Mouse (Mus musculus): ENCODE results near the gene Mrpl53. TPM values are rescaled to one million over a fixed set of nuclear protein-coding genes. Genes with fewer than 3 reads are reported as not detected.
"Not testable (repeated sequence)": the region's sequence is repeated elsewhere in the genome, so short reads cannot be mapped to it uniquely, and the experiment has no call there.

Mrpl53 gene
- total RNA-seq, 2 experiments from 2014 or later, result 99.5 to 107 TPM

- no peak for DNase-seq (ENCODE audit: low spot score in 2 of 2)
These were observed 36.4 kb downstream of the Mrpl53 start for GRCm38 (mm10) chr6:83145209-83145608.

GRCm38 (mm10) chr6:83145805-83146204 lies 37.0 kb downstream of the Mrpl53 start:
- no peak for DNase-seq (ENCODE audit: low spot score in 2 of 2)

DNA sequence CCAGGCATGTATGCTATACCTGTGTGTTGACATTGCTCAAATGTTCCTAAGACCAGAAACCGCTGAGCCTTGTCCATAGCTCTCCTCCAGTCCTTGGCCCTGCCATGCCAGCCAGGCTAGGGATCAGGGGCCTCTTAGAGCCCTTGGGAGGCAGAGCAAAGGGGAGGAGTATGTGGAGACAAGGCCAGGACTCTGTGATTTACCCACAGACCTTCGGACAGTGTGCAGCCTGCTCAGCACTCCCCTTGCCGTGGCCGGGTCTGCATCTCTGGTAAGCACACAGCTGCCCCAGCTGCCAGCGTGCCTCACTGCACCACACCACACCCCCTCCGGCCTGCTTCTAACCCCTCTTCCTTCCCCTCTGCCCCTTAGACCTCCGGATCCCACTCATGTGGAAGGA lies 38.4 kb downstream of the Mrpl53 start:
- no peak for DNase-seq (ENCODE audit: low spot score in 2 of 2)

- DNase-seq (ENCODE audit: low spot score in 2 of 2), result no peak
These were observed 42.9 kb downstream of the Mrpl53 start for GRCm38 (mm10) chr6:83151721-83152120.

DNA sequence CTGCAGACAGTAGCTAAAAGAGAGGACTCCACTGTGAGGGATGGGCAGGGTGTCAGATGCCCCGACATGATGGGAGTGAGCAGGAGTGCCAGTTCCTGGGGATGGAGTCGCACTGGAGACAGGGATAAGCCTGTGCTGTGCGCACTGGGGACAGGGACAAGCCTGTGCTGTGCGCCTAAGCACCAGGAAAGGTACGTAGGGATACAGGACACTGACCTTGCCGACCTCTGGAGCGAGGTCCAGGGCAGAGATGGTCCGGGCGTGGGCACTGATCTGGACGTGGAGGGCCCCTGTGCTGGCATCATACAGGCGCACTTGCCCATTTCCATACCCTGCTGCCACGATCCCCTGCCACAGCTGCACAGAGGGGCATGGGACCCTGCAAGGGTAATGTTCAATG lies 44.2 kb downstream of the Mrpl53 start:
- DNase-seq (ENCODE audit: low spot score in 2 of 2), result no peak

- no peak for DNase-seq (ENCODE audit: low spot score in 2 of 2)
These were observed 44.6 kb downstream of the Mrpl53 start for GRCm38 (mm10) chr6:83153485-83153884.

DNA sequence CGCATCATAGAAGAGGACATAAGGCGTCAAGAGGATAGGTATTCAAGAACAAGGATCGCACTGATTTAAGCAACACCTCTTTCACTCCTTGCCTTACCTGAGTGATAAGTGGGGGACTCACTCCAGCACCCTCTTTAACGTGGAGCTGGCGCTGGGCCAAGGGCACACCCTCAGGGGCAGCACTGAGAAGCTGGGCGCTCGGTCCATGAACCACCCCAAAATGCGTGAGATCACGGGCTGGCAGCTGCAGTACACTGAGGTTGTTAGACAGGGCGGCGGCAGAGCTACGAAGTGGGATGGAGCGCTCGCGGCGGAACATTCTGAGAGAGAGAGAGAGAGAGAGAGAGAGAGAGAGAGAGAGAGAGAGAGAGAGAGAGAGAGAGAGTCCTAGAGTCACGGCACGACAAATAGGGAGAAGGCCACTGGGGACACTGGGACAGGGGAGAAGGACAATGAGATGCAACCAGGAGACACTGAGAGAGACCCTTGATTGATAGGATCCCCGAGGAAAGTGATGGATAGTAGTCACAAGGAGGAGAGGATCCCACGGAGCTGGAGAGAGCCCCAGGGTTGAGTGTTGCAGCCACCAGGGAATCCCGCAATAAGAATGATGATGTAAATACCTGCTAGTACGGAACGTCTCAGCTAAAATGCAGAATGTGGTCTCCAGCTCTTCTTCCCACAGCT lies 46.9 kb downstream of the Mrpl53 start:
- no peak for DNase-seq (ENCODE audit: low spot score in 2 of 2)

DNA sequence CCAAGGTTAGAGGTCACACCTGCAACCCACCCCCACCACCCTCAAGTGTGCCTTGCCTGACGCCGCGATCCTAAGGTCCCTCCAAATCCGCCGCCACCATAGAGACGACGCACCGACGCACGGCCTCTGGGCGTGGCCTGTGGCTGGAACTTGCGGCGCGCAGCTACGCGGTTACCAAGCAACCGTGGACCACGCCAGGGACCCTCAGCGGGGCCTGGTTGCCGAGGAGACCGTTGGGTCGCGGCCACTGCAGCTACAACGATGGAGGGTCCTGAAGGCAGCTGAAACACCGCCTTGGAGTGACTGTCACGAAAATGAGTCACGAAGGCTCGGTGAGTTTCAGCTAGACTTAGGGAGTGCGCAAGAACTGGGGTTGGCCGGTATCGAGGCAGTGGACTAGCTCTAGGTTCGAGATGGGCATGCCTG lies 47.4 kb downstream of the Mrpl53 start, which contains the start of the genes Wdr54 and 1700003E16Rik:
Gene Wdr54 (minus strand): TSS at position 139 of the 426 bp plus-strand sequence.
Gene 1700003E16Rik (plus strand): TSS at position 146 of the 426 bp plus-strand sequence.
- DNase-seq (ENCODE audit: low spot score in 2 of 2), result peak; percentile 48 to 54

- not testable (repeated sequence) for DNase-seq (ENCODE audit: low spot score in 2 of 2)
These were observed 50.6 kb downstream of the Mrpl53 start for GRCm38 (mm10) chr6:83159456-83159855.

Small RNA genes within 50 kb of the gene (microRNA-seq; reads per million reads assigned to microRNA genes)
- gene Mir3470a (ENCODE audit: borderline number of aligned reads in 2 of 2), result 0 reads per million in 2 experiments

Other genes with a start within 250 kb of the Mrpl53 start
- gene Sema4f, start 169.3 kb upstream of the Mrpl53 start, total RNA-seq (2021), result under 1 TPM; 0.74 to 0.76 TPM
- not detected for gene M1ap, start 162.1 kb upstream of the Mrpl53 start, total RNA-seq (2021)
- 1 to 10 TPM; 7.0 to 7.2 TPM for gene Dok1, start 75.6 kb upstream of the Mrpl53 start, total RNA-seq (2021)
- 1 to 10 TPM; 1.6 to 1.8 TPM for gene Loxl3, start 74.9 kb upstream of the Mrpl53 start, total RNA-seq (2021)
- gene Aup1, start 54.5 kb upstream of the Mrpl53 start, total RNA-seq (2021), result 100 to 1,000 TPM; 175 to 219 TPM
- 10 to 100 TPM; 44.0 to 55.2 TPM for gene Htra2, start 53.8 kb upstream of the Mrpl53 start, total RNA-seq (2021)
- gene Dqx1, start 51.2 kb upstream of the Mrpl53 start, total RNA-seq (2021), result 1 to 10 TPM; 2.2 to 3.3 TPM
- gene Tlx2, start 38.7 kb upstream of the Mrpl53 start, total RNA-seq (2021), result 10 to 100 TPM in 1 of 2 experiments, 1 to 10 TPM in 1; 6.0 to 12.8 TPM
- 10 to 100 TPM; 36.4 to 39.3 TPM for gene Pcgf1, start 31.2 kb upstream of the Mrpl53 start, total RNA-seq (2021)
- 1 to 10 TPM; 5.0 to 7.6 TPM for gene Lbx2, start 22.7 kb upstream of the Mrpl53 start, total RNA-seq (2021)
- 1 to 10 TPM; 4.4 to 5.8 TPM for gene Ccdc142, start 7.4 kb upstream of the Mrpl53 start, total RNA-seq (2021)
- 1 to 10 TPM; 4.0 to 5.1 TPM for gene Gm42688, start 7.4 kb upstream of the Mrpl53 start, total RNA-seq (2021)
- gene Mogs, start 6.5 kb downstream of the Mrpl53 start, total RNA-seq (2021), result 10 to 100 TPM; 38.2 to 57.2 TPM
- 10 to 100 TPM; 84.3 to 89.0 TPM for gene Wbp1, start 12.5 kb downstream of the Mrpl53 start, total RNA-seq (2021)
- gene Ino80b, start 16.4 kb downstream of the Mrpl53 start, total RNA-seq (2021), result 10 to 100 TPM; 20.1 to 20.7 TPM
- 1 to 10 TPM; 4.7 to 6.6 TPM for gene Rtkn, start 26.4 kb downstream of the Mrpl53 start, total RNA-seq (2021)
- 1 to 10 TPM; 1.9 to 3.6 TPM for gene Wdr54, start 47.4 kb downstream of the Mrpl53 start, total RNA-seq (2021)
- gene 1700003E16Rik, start 47.4 kb downstream of the Mrpl53 start, total RNA-seq (2021), result 1 to 10 TPM; 1.1 to 1.4 TPM
- 100 to 1,000 TPM; 111 to 138 TPM for gene Dctn1, start 56.9 kb downstream of the Mrpl53 start, total RNA-seq (2021)
- under 1 TPM in 1 of 2 experiments, not detected in 1; 0.07 TPM for gene Slc4a5, start 110.8 kb downstream of the Mrpl53 start, total RNA-seq (2021)
- gene Mthfd2, start 216.9 kb downstream of the Mrpl53 start, total RNA-seq (2021), result 10 to 100 TPM; 12.3 to 24.1 TPM
- gene Mob1a, start 217.0 kb downstream of the Mrpl53 start, total RNA-seq (2021), result 10 to 100 TPM; 67.7 to 79.2 TPM
- 100 to 1,000 TPM; 257 to 284 TPM for gene Bola3, start 240.1 kb downstream of the Mrpl53 start, total RNA-seq (2021)

Measured in adrenal gland, adult 18-20 months (tissue).